ENCODE assay signal across 8 mouse cellular contexts in genomic region chr19:52992880-52993440, GRCm38 (mm10). TPM values are rescaled to one million over a fixed set of nuclear protein-coding genes. Genes with fewer than 3 reads are reported as not detected.
A peak's percentile ranks its signal among the peaks of the same experiment; 100 is the strongest.
DNase-seq lines count a peak whose midpoint lies in the region; ATAC-seq and TF ChIP-seq lines count a peak whose summit lies in the region.

No protein-coding gene starts in this region.

- peaks cover 49% of the 10 kb centered on the region for H3K36me3 ChIP-seq in ES-Bruce4 (ENCODE audit: control insufficient read depth, insufficient read depth, low read length, poor library complexity, severe bottlenecking)
- peaks cover 67% of the 10 kb centered on the region for H3K36me3 ChIP-seq in embryonic facial prominence, embryonic 14.5 days (ENCODE audit: control insufficient read depth, insufficient read depth, low read length)
- H3K36me3 ChIP-seq in intestine, embryonic 15.5 days, result peaks cover 47% of the 10 kb centered on the region
- peaks cover 72% of the 10 kb centered on the region for H3K36me3 ChIP-seq in limb, embryonic 10.5 days
- H3K36me3 ChIP-seq in midbrain, postnatal 0 days (ENCODE audit: insufficient read depth, low read length), result peaks cover 48% of the 10 kb centered on the region

- TF ChIP-seq EP300 in ES-Bruce4 (IDR thresholded peaks at IDR 0.05; ENCODE audit: insufficient read depth, low read depth, low read length), result no peak

- H3K4me1 ChIP-seq in ES-Bruce4 (ENCODE audit: control insufficient read depth, insufficient read depth, low read length), result no peaks in the 10 kb centered on the region
- no peaks in the 10 kb centered on the region for H3K4me1 ChIP-seq in embryonic facial prominence, embryonic 14.5 days (ENCODE audit: control insufficient read depth, insufficient read depth, low read length)
- no peaks in the 10 kb centered on the region for H3K4me1 ChIP-seq in intestine, embryonic 15.5 days (replicated peaks)
- H3K4me1 ChIP-seq in limb, embryonic 10.5 days, result no peaks in the 10 kb centered on the region
- no peaks in the 10 kb centered on the region for H3K4me1 ChIP-seq in midbrain, postnatal 0 days (ENCODE audit: insufficient read depth, low read length)

- no peak overlapping the region for H3K9ac ChIP-seq in ES-Bruce4 (ENCODE audit: low read depth, poor library complexity, severe bottlenecking)
- H3K9ac ChIP-seq in embryonic facial prominence, embryonic 14.5 days (ENCODE audit: low read depth, low read length), result no peak overlapping the region
- no peak overlapping the region for H3K9ac ChIP-seq in intestine, embryonic 15.5 days
- no peak overlapping the region for H3K9ac ChIP-seq in midbrain, postnatal 0 days (replicated peaks; ENCODE audit: low read length, poor library complexity, severe bottlenecking)

- no peaks in the 10 kb centered on the region for H3K27me3 ChIP-seq in ES-Bruce4 (ENCODE audit: control insufficient read depth, insufficient read depth, low read length, poor library complexity, severe bottlenecking)
- no peaks in the 10 kb centered on the region for H3K27me3 ChIP-seq in embryonic facial prominence, embryonic 14.5 days (replicated peaks; ENCODE audit: control insufficient read depth, insufficient read depth, low read length)
- no peaks in the 10 kb centered on the region for H3K27me3 ChIP-seq in intestine, embryonic 15.5 days (replicated peaks)
- H3K27me3 ChIP-seq in limb, embryonic 10.5 days (ENCODE audit: low read depth, poor library complexity, severe bottlenecking), result no peaks in the 10 kb centered on the region
- no peaks in the 10 kb centered on the region for H3K27me3 ChIP-seq in midbrain, postnatal 0 days (ENCODE audit: insufficient read depth, low read length)

- no peak overlapping the region for H3K4me3 ChIP-seq in ES-Bruce4 (ENCODE audit: low read depth, low read length)
- H3K4me3 ChIP-seq in embryonic facial prominence, embryonic 14.5 days (ENCODE audit: low read depth, low read length), result no peak overlapping the region
- no peak overlapping the region for H3K4me3 ChIP-seq in intestine, embryonic 15.5 days (replicated peaks)
- H3K4me3 ChIP-seq in limb, embryonic 10.5 days, result no peak overlapping the region
- no peak overlapping the region for H3K4me3 ChIP-seq in midbrain, postnatal 0 days (ENCODE audit: low read depth, low read length)

- no peak overlapping the region for H3K4me2 ChIP-seq in embryonic facial prominence, embryonic 14.5 days (ENCODE audit: low read depth, low read length)
- H3K4me2 ChIP-seq in intestine, embryonic 15.5 days (replicated peaks), result no peak overlapping the region
- no peak overlapping the region for H3K4me2 ChIP-seq in midbrain, postnatal 0 days (ENCODE audit: low read depth, low read length, poor library complexity, severe bottlenecking)

- TF ChIP-seq POLR2A in ES-Bruce4 (IDR thresholded peaks at IDR 0.05; ENCODE audit: insufficient read depth, low read length), result no peak

- 60% methylated on average over 11 of the region's 11 CpGs for WGBS in embryonic facial prominence, embryonic 14.5 days
- 75% methylated on average over 11 of the region's 11 CpGs for WGBS in intestine, embryonic 15.5 days
- WGBS in limb, embryonic 10.5 days, result 85% methylated on average over 11 of the region's 11 CpGs
- 71% methylated on average over 11 of the region's 11 CpGs for WGBS in midbrain, postnatal 0 days

- peaks cover 17% of the 10 kb centered on the region for H3K9me3 ChIP-seq in ES-Bruce4 (replicated peaks; ENCODE audit: control insufficient read depth, insufficient read depth, low read length, poor library complexity, severe bottlenecking)
- no peaks in the 10 kb centered on the region for H3K9me3 ChIP-seq in embryonic facial prominence, embryonic 14.5 days (ENCODE audit: control insufficient read depth, low read length)
- H3K9me3 ChIP-seq in intestine, embryonic 15.5 days, result no peaks in the 10 kb centered on the region
- H3K9me3 ChIP-seq in limb, embryonic 10.5 days (replicated peaks), result no peaks in the 10 kb centered on the region
- no peaks in the 10 kb centered on the region for H3K9me3 ChIP-seq in midbrain, postnatal 0 days (ENCODE audit: low read length)

- peak; percentile 67 to 72 for DNase-seq in cerebellum, postnatal 14 days
- no peak for DNase-seq in cerebellum, adult 9-11 months
- DNase-seq in embryonic facial prominence, embryonic 14.5 days (ENCODE audit: low spot score), result peak; percentile 54
- peak; percentile 46 for DNase-seq in limb, embryonic 10.5 days (ENCODE audit: low spot score)
- DNase-seq in midbrain, postnatal 0 days (ENCODE audit: low spot score), result peak; percentile 77

- peak overlapping the region; percentile 25; the same call in 1 of the 2 replicates for H3K27ac ChIP-seq in ES-Bruce4 (ENCODE audit: insufficient read depth, low read length)
- H3K27ac ChIP-seq in embryonic facial prominence, embryonic 14.5 days (replicated peaks; ENCODE audit: low read depth, low read length), result no peak overlapping the region
- H3K27ac ChIP-seq in intestine, embryonic 15.5 days, result no peak overlapping the region
- H3K27ac ChIP-seq in limb, embryonic 10.5 days, result no peak overlapping the region
- no peak overlapping the region for H3K27ac ChIP-seq in midbrain, postnatal 0 days (ENCODE audit: low read depth, low read length)

- peak; percentile 70; the same call in 1 of the 2 replicates for ATAC-seq in embryonic facial prominence, embryonic 14.5 days (ENCODE audit: low read depth)
- ATAC-seq in intestine, embryonic 15.5 days, result peak; percentile 69
- ATAC-seq in midbrain, postnatal 0 days (ENCODE audit: low FRiP score), result peak; percentile 72
- ATAC-seq in activated CD4-positive, CD25-positive, alpha-beta regulatory T cell, adult 4 months, result no peak

- peak; percentile 39 for TF ChIP-seq CTCF in ES-Bruce4 (IDR thresholded peaks at IDR 0.05; ENCODE audit: low read depth, low read length)
- peak; percentile 91 for TF ChIP-seq CTCF in midbrain, postnatal 0 days (IDR thresholded peaks at IDR 0.05)

RNA-seq across cellular contexts. Expression of gene Xpnpep1, which starts 47.1 kb away (rescaled TPM):
- 181 and 185 TPM in 2 replicates for polyA plus RNA-seq in ES-Bruce4 (2011; ENCODE audit: insufficient read depth, insufficient read length, low read depth, missing spikeins)
- 148 and 169 TPM in 2 replicates for polyA plus RNA-seq in embryonic facial prominence, embryonic 14.5 days (2014; fragmentation: Nextera tagmentation; extraction: Ambion mirVana)
- 182 and 206 TPM in 2 replicates for polyA plus RNA-seq in intestine, embryonic 15.5 days (2015; fragmentation: Nextera tagmentation; extraction: Ambion mirVana)
- 138 and 152 TPM in 2 replicates for polyA plus RNA-seq in limb, embryonic 10.5 days (2016; fragmentation: Nextera tagmentation; extraction: Ambion mirVana)
- total RNA-seq in midbrain, postnatal 0 days (2014; rRNA removed), result 74.8 and 91.0 TPM in 2 replicates
- polyA plus RNA-seq in midbrain, postnatal 0 days (2015; fragmentation: Nextera tagmentation; extraction: Ambion mirVana), result 108 and 110 TPM in 2 replicates
- polyA plus RNA-seq in activated CD4-positive, CD25-positive, alpha-beta regulatory T cell, adult 4 months (2017; shearing (Covaris generic)), result 10 to 100 TPM; 56.2 to 64.9 TPM
